Mouse (Mus musculus) megakaryocyte, embryonic 14.5 days (primary cell): ENCODE results near the gene Mrc1.

ENCODE experiments used
- FLI1 ChIP-seq: IDR thresholded peaks from 2 replicates; pipeline ENCODE4 v1.6.1; 2012; ENCODE audit warnings: low read length, inconsistent platforms, mixed read lengths
- GATA1 ChIP-seq: IDR thresholded peaks from 3 replicates; pipeline ENCODE4 v1.6.1; 2012; ENCODE audit warnings: mixed read lengths, low read length, inconsistent platforms, borderline replicate concordance

DNA sequence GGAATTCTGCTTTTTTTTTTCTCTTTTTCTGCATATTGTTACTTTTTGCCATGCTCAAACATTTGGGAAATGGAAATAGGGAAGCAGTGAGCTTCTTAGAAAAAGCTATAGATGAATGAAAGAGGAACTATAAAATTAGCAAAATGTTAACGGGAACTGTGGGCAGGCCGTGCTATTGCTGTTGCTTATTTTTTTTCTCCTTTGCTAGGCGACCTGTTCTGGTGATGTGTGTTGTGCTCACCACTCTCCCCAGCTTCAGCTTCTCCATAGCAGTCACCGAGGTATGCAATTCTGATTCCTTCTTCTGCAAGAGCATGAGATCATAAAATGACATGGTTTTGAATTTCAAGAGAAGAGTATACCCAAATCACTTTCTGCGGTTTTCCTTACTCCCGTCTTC, 37.1 kb upstream of the Mrc1 start:
- TF ChIP-seq GATA1 (no peak), FLI1 (no peak)
